Mouse (Mus musculus): ENCODE data around the gene Bbof1. TPM values are rescaled to one million over a fixed set of nuclear protein-coding genes. Genes with fewer than 3 reads are reported as not detected.

Gene Bbof1
- polyA plus RNA-seq (2015; fragmentation: Nextera tagmentation; extraction: Ambion mirVana): 4.0 TPM in 2 replicates

DNA sequence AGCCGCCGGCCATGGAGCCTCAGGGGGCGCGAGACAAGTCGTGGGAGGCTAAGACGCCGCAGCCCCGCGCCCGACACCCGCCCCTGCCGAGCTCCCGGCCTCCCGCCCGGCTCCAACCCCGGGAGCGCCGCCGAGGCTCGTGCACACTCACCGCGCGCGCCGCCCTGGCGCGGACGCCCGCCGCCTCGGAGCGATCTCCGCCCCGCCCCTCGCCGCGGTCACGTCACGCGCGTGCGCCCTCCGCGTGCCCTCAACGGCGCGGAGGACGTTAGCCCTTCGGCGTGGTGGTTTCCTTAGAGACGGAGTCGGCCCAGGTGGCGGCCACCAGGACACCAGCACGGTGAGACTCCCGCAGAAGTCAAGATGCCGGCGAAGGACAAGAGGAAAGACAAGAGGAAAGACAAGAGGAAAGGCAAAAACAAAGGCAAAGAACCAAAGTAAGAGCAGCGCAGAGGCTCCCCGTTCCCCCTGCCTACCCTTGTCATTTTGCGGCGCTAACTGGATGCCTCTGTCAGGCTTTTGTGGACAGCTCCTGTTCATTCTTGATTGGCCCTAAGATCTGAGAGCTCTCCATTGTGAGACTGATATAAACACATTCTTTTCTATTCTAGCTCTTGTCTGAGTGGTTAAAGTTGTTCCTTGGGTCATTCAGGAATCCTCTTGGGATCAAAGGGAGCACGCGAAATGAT, at the start of gene Bbof1, which contains the start of gene Entpd5:
Bbof1 (plus strand) TSS at position 253 of the 689 bp plus-strand sequence.
Entpd5 (minus strand) TSS at position 211 of the 689 bp plus-strand sequence.
- Histone ChIP-seq H3K27me3 (0 out of 2 replicates have a peak, but pooled peaks cover 4% of the 10 kb centered on the region), H3K4me2 (peak within 1 kb of the TSS; percentile 74), H3K4me1 (replicated peaks) (peaks cover 11% of the 10 kb centered on the region), H3K27ac (peak within 1 kb of the TSS; percentile 94), H3K9ac (peak within 1 kb of the TSS; percentile 87), H3K9me3 (no peaks in the 10 kb centered on the region), H3K4me3 (peak within 1 kb of the TSS; percentile 72), H3K36me3 (no peaks in the 10 kb centered on the region)
- ATAC-seq (ENCODE audit: low FRiP score): peak; percentile 93
- WGBS: 1% methylated on average over 57 of the region's 63 CpGs

DNA sequence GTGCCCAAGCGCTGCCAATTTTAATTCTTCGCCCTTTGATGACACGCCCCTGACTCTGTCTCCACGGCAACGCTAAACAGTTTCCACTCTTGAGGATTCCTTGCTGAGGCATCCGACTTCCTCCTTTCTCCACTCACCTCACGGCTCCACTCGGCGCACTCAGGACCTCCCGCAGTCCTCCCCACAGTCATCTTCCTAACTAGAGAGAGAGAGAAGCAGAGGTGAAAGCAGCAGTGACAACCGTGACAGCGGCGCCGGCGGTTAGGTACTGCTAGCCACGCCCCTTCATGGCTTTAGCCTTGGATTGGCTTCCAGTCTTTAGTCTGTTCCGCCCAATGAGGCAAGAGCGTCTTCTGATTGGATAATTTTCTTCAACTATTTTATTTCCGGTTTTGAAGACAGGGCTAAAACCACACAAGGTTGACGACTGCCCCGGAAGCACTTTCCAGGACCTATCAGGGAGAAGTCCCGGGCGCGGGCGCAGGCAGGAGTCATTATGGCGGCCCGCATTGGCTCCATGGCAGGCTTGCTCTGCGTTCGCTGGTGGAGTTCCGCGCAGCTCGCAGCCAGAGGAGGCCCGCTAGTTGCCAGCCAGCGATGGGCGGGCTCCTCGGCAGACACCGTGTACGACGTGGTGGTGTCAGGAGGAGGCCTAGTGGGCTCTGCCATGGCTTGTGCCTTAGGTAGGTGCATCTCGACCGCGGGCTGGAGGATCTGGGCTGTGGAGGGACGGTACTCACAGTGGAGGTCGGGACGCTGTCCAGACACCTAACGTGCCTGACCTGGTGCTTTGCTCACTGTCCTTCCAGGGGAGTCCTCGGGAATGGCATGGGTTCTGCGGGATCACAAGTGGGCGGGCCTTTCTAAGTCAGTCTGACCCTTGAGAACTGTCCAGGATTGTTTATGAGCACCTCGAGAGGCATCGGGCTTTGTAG, 47.0 kb upstream of the Bbof1 start, which contains the start of the genes Coq6 and Fam161b:
Coq6 (plus strand) TSS at position 103 of the 935 bp plus-strand sequence.
Fam161b (minus strand) TSS at position 279 of the 935 bp plus-strand sequence.
- Histone ChIP-seq H3K4me1 (replicated peaks) (peaks cover 33% of the 10 kb centered on the region), H3K4me3 (peak within 1 kb of the TSS; percentile 98), H3K27ac (peak within 1 kb of the TSS; percentile 77), H3K36me3 (peaks cover 10% of the 10 kb centered on the region), H3K4me2 (peak within 1 kb of the TSS; percentile 87), H3K9me3 (no peaks in the 10 kb centered on the region), H3K9ac (peak within 1 kb of the TSS; percentile 90), H3K27me3 (no peaks in the 10 kb centered on the region)
- ATAC-seq (ENCODE audit: low FRiP score): peak; percentile 99
- WGBS: under 1% methylated on average over 51 of the region's 51 CpGs

DNA sequence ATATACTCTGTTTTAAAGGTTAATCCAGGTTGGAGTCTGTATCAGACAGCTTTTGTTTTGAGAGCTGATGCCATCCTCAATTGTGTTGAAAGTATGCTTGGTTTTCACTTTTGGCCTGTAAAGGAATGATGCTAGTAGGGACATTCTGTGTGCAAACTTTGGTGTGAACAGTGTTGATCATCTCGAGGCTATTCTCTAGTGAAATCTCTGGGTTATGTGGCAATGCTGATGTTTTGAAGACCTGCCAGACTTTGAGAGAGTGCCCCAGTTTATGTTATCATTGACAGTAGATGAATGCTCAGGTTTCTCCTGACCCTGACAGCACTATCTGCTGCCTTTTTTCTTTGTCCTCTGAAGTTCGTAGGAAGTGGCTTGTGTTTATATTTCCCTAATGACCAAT, 46.0 kb upstream of the Bbof1 start:
- Histone ChIP-seq H3K36me3 (peaks cover 11% of the 10 kb centered on the region), H3K27ac (no peak overlapping the region), H3K4me2 (peak overlapping the region; percentile 87), H3K9ac (peak overlapping the region; percentile 90; the same call in 1 of the 2 replicates), H3K9me3 (no peaks in the 10 kb centered on the region), H3K27me3 (no peaks in the 10 kb centered on the region), H3K4me3 (peak overlapping the region; percentile 98), H3K4me1 (replicated peaks) (peaks cover 33% of the 10 kb centered on the region)
- 69% methylated on average over 2 of the region's 2 CpGs for WGBS
- no peak for ATAC-seq (ENCODE audit: low FRiP score)

DNA sequence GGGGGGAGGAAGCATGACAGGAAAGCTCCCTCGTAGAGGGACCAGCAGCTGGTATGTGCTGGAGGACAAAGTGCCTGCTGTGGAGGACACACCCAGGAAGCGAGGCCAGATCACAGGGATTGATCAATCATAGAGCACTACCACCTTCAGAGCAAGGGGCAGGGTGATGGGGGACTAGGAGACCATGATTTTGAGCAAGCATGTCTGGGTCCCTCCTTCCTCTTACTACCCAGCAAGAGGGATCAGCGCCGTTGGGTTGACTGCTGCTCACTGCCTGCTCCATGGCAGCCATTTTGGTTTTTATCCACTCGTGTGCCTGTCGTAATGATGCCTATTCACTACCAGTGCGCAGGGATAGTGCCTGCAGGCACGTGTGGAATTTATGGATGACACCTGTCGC, 44.6 kb upstream of the Bbof1 start:
- H3K27ac ChIP-seq: no peak overlapping the region
- WGBS: 82% methylated on average over 9 of the region's 9 CpGs

DNA sequence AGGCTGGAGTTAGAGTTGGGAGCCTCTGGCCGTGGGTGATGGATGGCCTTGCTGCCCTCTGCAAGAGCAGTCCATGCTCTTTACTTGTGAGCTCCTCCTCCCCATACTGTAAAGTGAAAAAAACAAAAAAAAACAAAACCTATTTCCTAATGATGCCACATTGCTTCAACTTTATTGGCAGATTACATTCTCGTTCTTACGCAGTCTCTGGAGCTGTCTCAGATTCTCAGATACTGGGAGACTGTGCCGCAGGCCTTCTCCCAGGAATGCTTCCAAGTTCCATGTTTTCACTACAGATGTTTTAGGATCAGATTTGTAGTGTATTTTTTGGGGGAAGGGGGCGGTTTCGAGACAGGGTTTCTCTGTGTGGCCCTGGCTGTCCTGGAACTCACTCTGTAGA, 43.7 kb upstream of the Bbof1 start:
- H3K27ac ChIP-seq: no peak overlapping the region
- no peak overlapping the region for H3K4me2 ChIP-seq
- no peak overlapping the region for H3K4me3 ChIP-seq
- no peak overlapping the region for H3K9ac ChIP-seq
- H3K4me1 ChIP-seq (replicated peaks): peaks cover 31% of the 10 kb centered on the region
- no peak for ATAC-seq (ENCODE audit: low FRiP score)
- no peaks in the 10 kb centered on the region for H3K27me3 ChIP-seq
- WGBS: 96% methylated on average over 6 of the region's 6 CpGs
- peaks cover 34% of the 10 kb centered on the region for H3K36me3 ChIP-seq
- H3K9me3 ChIP-seq: no peaks in the 10 kb centered on the region

More for the DNA sequence above, 44.6 kb upstream of the Bbof1 start:
- H3K4me2 ChIP-seq: no peak overlapping the region
- H3K27me3 ChIP-seq: no peaks in the 10 kb centered on the region
- H3K4me3 ChIP-seq: no peak overlapping the region
- H3K36me3 ChIP-seq: peaks cover 26% of the 10 kb centered on the region
- ATAC-seq (ENCODE audit: low FRiP score): no peak
- no peaks in the 10 kb centered on the region for H3K9me3 ChIP-seq
- peaks cover 33% of the 10 kb centered on the region for H3K4me1 ChIP-seq (replicated peaks)
- H3K9ac ChIP-seq: no peak overlapping the region

DNA sequence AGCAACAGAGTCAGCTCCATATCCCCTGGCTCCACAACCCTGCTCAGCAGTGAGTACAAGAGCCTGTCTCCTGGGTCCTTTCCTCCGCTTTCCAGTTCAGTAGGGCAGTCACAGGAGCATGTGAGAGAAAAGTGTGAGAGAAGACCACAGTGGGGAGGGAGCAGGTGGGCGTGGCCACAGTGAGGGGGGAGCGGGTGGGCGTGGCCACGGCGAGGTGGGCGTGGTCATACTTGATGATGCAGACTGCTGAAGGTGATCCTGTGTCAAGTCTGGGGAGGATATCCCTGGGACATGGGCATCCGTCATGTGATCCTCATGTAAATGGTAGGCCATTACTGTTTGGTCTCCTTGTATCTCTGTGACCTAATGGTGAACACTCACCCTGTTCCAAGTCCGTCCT, 41.9 kb upstream of the Bbof1 start:
- peaks cover 52% of the 10 kb centered on the region for H3K36me3 ChIP-seq
- H3K27me3 ChIP-seq: no peaks in the 10 kb centered on the region
- H3K4me3 ChIP-seq: no peak overlapping the region
- ATAC-seq (ENCODE audit: low FRiP score): no peak
- 69% methylated on average over 9 of the region's 9 CpGs for WGBS
- no peaks in the 10 kb centered on the region for H3K9me3 ChIP-seq
- no peak overlapping the region for H3K9ac ChIP-seq
- H3K27ac ChIP-seq: no peak overlapping the region
- H3K4me1 ChIP-seq (replicated peaks): peaks cover 20% of the 10 kb centered on the region
- H3K4me2 ChIP-seq: no peak overlapping the region

DNA sequence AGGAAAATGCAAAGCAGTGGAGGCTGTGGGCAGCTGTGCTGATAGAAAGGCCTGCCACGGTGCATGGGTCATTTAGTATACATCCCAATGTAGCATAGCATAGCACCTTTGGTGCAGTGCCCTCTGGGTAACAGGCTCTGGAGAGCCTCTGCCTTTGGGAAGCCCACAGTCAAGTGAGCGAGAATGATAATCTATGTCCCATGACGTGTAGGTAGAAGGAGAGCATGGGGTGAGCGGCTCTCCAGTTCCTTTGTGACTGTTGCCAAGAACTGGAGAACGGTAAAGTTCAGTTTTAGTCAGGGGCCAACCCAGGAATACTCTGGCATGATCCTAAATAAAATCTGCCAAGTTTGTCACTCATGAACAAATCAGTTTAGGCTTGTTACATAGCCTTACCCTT, 37.2 kb upstream of the Bbof1 start:
- WGBS: 90% methylated on average over 5 of the region's 5 CpGs
- Histone ChIP-seq H3K4me2 (no peak overlapping the region), H3K4me3 (no peak overlapping the region), H3K27me3 (no peaks in the 10 kb centered on the region), H3K36me3 (peaks cover 90% of the 10 kb centered on the region), H3K9me3 (no peaks in the 10 kb centered on the region), H3K9ac (no peak overlapping the region), H3K27ac (no peak overlapping the region), H3K4me1 (replicated peaks) (no peaks in the 10 kb centered on the region)
- no peak for ATAC-seq (ENCODE audit: low FRiP score)

DNA sequence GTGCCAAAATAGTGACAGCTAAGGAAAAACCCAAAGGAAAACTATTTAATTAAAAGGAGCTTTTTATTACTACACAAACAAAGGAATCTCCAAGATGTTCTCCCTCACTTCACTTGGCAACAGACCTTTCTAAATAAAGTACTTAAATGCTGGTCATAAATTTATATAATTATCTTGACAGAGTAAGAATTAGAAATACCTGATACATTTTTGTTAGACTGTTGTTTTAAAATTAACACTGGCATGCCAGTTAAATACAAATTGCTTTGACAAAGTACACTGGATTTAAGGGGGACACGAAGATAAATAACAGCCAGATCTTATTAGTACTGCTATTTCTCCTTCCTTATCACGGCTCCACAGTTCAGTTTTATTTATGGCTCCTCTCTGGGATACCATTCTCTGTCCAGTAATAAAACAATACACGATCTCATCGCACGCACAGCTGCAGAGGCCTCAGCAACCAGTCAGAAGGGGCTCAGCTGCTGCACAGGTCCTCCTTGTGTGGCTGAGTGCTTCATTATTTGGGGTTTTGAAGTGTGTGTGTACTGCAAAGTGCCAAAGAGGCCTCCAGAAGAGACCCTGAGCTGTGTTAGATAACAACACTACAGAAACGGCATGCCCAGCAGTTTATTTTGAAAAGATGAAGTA, 34.9 kb upstream of the Bbof1 start:
- no peaks in the 10 kb centered on the region for H3K9me3 ChIP-seq
- no peak overlapping the region for H3K4me3 ChIP-seq
- H3K4me2 ChIP-seq: no peak overlapping the region
- no peak for ATAC-seq (ENCODE audit: low FRiP score)
- no peaks in the 10 kb centered on the region for H3K4me1 ChIP-seq (replicated peaks)
- 83% methylated on average over 6 of the region's 6 CpGs for WGBS
- H3K36me3 ChIP-seq: peaks cover 81% of the 10 kb centered on the region
- H3K27me3 ChIP-seq: no peaks in the 10 kb centered on the region
- H3K9ac ChIP-seq: 0 out of 2 replicates have a peak overlapping the region, but pooled peaks have one; percentile 35
- no peak overlapping the region for H3K27ac ChIP-seq

DNA sequence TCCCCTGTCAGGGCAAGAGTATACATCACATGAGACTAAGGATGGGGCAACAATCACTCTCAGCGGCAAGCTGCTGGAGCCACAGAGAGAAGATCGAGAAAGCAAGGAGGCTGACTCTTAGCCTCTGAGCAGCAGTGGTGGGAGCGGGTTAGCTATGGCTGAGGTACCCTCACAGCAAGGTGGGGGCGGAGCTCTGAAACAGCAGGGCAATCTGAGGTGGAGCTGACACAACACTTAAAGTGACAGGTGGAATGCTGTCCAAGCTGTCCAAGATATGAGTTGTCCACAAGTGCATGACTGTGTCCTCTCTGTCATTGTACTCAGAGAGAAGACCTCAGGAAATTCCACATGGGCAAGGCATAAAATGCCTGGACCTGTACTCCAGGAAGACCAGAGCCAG, 26.5 kb upstream of the Bbof1 start:
- 92% methylated on average over 4 of the region's 4 CpGs for WGBS
- ATAC-seq (ENCODE audit: low FRiP score): no peak
- no peak overlapping the region for H3K9ac ChIP-seq

DNA sequence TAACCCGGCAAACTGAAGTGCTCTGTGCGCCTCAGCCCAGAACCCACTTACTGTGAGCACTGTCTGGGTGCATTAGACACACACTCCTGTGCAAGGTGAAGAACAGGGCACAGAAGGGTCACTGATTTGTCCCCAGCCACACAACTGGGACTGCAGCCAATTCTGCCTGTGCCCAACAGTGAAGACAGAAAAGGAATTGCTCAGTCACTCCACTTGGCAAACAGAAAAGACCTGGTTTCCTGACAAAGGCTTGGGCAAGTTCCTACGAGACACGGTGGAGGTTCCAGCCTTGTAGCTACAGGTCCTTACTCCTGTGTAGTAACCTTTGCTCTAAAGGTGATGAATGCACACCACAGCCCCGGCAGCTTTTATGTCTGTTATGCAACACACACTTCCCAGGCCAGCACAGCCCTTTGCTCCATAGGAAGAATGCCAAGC, 24.2 kb upstream of the Bbof1 start:
- ATAC-seq (ENCODE audit: low FRiP score): no peak
- 83% methylated on average over 5 of the region's 5 CpGs for WGBS
- H3K4me2 ChIP-seq: no peak overlapping the region

More for the DNA sequence above, 26.5 kb upstream of the Bbof1 start:
- Histone ChIP-seq H3K4me1 (replicated peaks) (no peaks in the 10 kb centered on the region), H3K27ac (no peak overlapping the region), H3K4me3 (no peak overlapping the region), H3K4me2 (no peak overlapping the region), H3K9me3 (no peaks in the 10 kb centered on the region), H3K36me3 (peaks cover 53% of the 10 kb centered on the region), H3K27me3 (no peaks in the 10 kb centered on the region)

DNA sequence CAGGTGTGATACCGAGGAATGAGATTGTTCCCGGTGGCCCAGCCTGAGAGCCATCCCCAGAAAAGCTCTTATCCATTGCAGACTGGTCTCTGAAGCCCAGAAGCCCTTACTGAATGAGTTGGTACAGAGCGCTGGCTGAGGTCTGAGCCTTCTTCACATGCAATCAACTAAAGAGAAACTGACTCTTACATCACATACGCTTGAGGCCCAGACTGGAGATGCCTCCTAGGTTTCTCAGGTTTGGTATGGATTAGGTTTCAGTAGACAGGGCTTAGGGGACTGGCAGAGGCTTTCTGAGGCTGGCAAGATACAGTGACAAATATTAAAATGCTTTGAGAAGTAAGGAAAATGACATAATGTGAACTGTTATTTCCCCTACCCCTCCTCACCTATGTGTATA, 23.5 kb upstream of the Bbof1 start:
- Histone ChIP-seq H3K27ac (no peak overlapping the region), H3K9me3 (no peaks in the 10 kb centered on the region), H3K36me3 (peaks cover 50% of the 10 kb centered on the region), H3K27me3 (no peaks in the 10 kb centered on the region), H3K9ac (no peak overlapping the region), H3K4me3 (no peak overlapping the region), H3K4me1 (replicated peaks) (no peaks in the 10 kb centered on the region), H3K4me2 (no peak overlapping the region)
- 93% methylated on average over 4 of the region's 4 CpGs for WGBS
- no peak for ATAC-seq (ENCODE audit: low FRiP score)

More for the DNA sequence above, 24.2 kb upstream of the Bbof1 start:
- Histone ChIP-seq H3K36me3 (peaks cover 50% of the 10 kb centered on the region), H3K27ac (no peak overlapping the region), H3K9me3 (no peaks in the 10 kb centered on the region), H3K27me3 (no peaks in the 10 kb centered on the region), H3K9ac (no peak overlapping the region), H3K4me3 (no peak overlapping the region), H3K4me1 (replicated peaks) (no peaks in the 10 kb centered on the region)

DNA sequence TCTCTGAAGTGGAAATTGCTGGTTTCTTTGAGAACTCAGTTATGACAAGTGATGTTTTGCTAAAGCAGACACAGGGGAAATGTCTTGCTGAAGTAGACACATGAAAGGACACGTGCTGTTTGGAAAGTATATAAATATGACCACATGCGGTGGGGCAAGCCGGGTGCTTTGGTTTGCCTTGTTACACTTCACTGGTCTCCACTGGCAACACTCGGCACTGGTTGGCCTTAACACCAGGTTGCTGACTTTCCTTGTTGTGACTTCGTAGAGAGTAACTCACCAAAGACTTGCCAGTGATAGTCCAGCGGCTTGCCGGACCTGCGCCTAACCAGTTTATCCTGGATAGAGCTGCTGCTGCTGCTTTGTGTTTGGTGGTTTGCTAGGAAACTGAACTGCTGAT, 20.8 kb upstream of the Bbof1 start:
- H3K27me3 ChIP-seq: no peaks in the 10 kb centered on the region
- H3K4me2 ChIP-seq: no peak overlapping the region
- H3K9me3 ChIP-seq: no peaks in the 10 kb centered on the region
- 87% methylated on average over 8 of the region's 8 CpGs for WGBS
- peaks cover 49% of the 10 kb centered on the region for H3K36me3 ChIP-seq
- no peak overlapping the region for H3K4me3 ChIP-seq
- no peak overlapping the region for H3K27ac ChIP-seq
- no peaks in the 10 kb centered on the region for H3K4me1 ChIP-seq (replicated peaks)
- no peak for ATAC-seq (ENCODE audit: low FRiP score)
- no peak overlapping the region for H3K9ac ChIP-seq

All from hindbrain, embryonic 13.5 days (tissue).